Mouse (Mus musculus): ENCODE data around the gene Ttc37. TPM values are rescaled to one million over a fixed set of nuclear protein-coding genes. Genes with fewer than 3 reads are reported as not detected.

Gene Ttc37
- polyA plus RNA-seq, 1 experiment from 2014 or later, result 10.3 TPM

DNA sequence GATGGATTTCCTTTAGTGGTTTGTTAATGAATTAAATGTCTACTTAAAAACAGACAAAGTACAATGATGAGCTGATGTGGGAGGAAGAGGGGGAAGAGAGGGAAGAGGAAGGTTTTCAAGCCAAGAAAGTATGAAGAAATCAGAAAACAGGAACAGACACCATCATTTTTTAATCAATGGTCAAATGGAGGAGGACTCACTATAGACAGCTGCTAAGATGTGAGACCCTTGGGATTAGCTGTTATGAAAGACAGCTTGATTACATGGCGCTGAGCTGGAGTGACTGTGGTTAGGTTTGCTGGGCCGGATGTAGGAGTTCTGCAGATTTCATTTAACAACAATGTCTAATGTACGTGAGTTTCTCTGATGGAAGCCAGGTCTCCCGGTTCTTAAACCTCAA lies 35.0 kb upstream of the Ttc37 start:
- WGBS, result 96% methylated on average over 4 of the region's 4 CpGs
- ATAC-seq, result no peak
- H3K27ac ChIP-seq (ENCODE audit: low read length), result no peak overlapping the region
- H3K4me3 ChIP-seq (ENCODE audit: low read depth, low read length), result no peak overlapping the region
- no peaks in the 10 kb centered on the region for H3K4me1 ChIP-seq (ENCODE audit: control insufficient read depth, insufficient read depth, low read length)
- peaks cover 4% of the 10 kb centered on the region; the same call in 1 of the 2 replicates for H3K36me3 ChIP-seq (ENCODE audit: control insufficient read depth, insufficient read depth, low read length)
- no peaks in the 10 kb centered on the region for H3K27me3 ChIP-seq (ENCODE audit: control insufficient read depth, insufficient read depth, low read depth, low read length)
- H3K9me3 ChIP-seq (replicated peaks; ENCODE audit: control insufficient read depth, low read length, poor library complexity, severe bottlenecking), result no peaks in the 10 kb centered on the region
- no peak overlapping the region for H3K4me2 ChIP-seq (ENCODE audit: low read length)
- no peak overlapping the region for H3K9ac ChIP-seq (ENCODE audit: low read depth, low read length)

DNA sequence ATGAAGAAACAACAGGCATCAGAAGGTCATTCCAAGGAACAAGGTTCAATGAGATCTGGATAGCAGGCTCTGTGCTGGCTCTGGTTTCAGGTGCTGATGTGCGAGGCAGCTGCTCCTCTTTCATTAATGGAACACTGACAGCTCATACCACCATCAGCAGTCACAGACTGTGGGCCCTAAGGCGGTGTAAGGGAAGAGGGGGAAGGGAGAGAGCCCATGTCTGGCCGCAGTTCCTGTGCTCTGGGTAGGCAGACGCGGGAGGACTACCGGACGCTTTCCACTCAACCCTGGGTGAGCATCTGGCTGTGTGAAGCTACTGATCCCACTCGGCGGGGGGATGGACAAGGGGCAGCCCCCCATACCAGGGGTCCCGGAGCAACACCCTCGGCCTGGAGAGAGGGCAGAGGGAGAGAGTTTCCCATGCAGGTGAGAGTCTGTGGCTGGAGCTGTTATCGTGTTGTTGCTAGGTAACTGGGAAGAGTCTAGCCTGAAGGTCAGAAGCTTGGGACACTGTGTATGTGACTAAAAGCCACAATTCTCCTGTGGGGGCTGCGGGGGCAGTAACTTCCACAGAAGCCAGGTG lies 34.1 kb upstream of the Ttc37 start:
- Histone ChIP-seq H3K4me1 (ENCODE audit: control insufficient read depth, insufficient read depth, low read length) (no peaks in the 10 kb centered on the region), H3K36me3 (ENCODE audit: control insufficient read depth, insufficient read depth, low read length) (peaks cover 4% of the 10 kb centered on the region; the same call in 1 of the 2 replicates), H3K27me3 (ENCODE audit: control insufficient read depth, insufficient read depth, low read depth, low read length) (no peaks in the 10 kb centered on the region), H3K4me2 (ENCODE audit: low read length) (no peak overlapping the region), H3K4me3 (ENCODE audit: low read depth, low read length) (no peak overlapping the region), H3K27ac (ENCODE audit: low read length) (no peak overlapping the region), H3K9ac (ENCODE audit: low read depth, low read length) (no peak overlapping the region), H3K9me3 (replicated peaks; ENCODE audit: control insufficient read depth, low read length, poor library complexity, severe bottlenecking) (no peaks in the 10 kb centered on the region)
- WGBS, result 92% methylated on average over 13 of the region's 13 CpGs
- no peak for ATAC-seq

DNA sequence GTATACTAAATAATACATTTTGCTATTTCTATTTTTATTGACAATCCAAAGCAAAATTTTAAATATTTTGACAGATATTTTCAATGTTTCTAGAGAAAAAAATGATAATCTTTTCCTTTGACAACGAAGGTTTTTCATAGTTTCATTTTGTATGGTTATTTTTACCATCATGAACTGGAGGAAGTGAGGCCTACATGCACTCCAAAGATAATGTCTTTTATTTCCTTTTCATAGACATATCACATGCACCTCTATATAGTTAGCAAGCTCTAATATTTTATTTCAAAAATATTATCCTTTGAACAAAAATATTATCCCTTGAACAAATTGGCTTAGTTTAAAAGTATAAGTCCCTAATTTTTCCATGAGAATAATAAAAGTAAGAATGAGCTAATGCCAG lies 24.2 kb upstream of the Ttc37 start:
- WGBS, result 89% methylated on average over 1 of the region's 1 CpGs

DNA sequence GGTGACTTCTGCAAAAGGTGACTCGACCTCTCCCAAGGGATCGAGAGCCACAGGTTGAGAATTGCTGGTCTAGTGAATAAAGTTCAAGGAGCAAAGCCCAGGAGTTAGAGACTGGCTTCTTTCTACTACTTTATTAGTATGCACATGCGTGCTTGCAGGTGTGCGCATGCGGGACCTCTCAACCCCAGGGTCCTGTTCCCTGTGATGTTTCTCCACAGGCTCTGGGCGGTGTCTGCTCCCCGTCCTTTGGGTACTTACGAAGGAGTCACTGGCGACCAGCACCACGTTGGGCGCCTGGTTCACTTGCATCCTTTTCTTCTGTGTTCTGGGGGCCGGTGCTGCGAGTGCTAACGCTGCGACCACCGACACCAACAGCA lies 430 bp upstream of the Ttc37 start:
- peak overlapping the region; percentile 70 for H3K27ac ChIP-seq (ENCODE audit: low read length)
- peak; percentile 92 for ATAC-seq
- H3K4me1 ChIP-seq (ENCODE audit: control insufficient read depth, insufficient read depth, low read length), result peaks cover 14% of the 10 kb centered on the region
- WGBS, result 2% methylated on average over 16 of the region's 16 CpGs
- no peaks in the 10 kb centered on the region for H3K36me3 ChIP-seq (ENCODE audit: control insufficient read depth, insufficient read depth, low read length)
- peak overlapping the region; percentile 66 for H3K4me2 ChIP-seq (ENCODE audit: low read length)
- H3K4me3 ChIP-seq (ENCODE audit: low read depth, low read length), result peak overlapping the region; percentile 74
- no peaks in the 10 kb centered on the region for H3K9me3 ChIP-seq (replicated peaks; ENCODE audit: control insufficient read depth, low read length, poor library complexity, severe bottlenecking)
- peak overlapping the region; percentile 72 for H3K9ac ChIP-seq (ENCODE audit: low read depth, low read length)
- H3K27me3 ChIP-seq (ENCODE audit: control insufficient read depth, insufficient read depth, low read depth, low read length), result no peaks in the 10 kb centered on the region

More for the DNA sequence above, 24.2 kb upstream of the Ttc37 start:
- Histone ChIP-seq H3K9me3 (replicated peaks; ENCODE audit: control insufficient read depth, low read length, poor library complexity, severe bottlenecking) (no peaks in the 10 kb centered on the region), H3K4me1 (ENCODE audit: control insufficient read depth, insufficient read depth, low read length) (no peaks in the 10 kb centered on the region), H3K36me3 (ENCODE audit: control insufficient read depth, insufficient read depth, low read length) (no peaks in the 10 kb centered on the region), H3K4me3 (ENCODE audit: low read depth, low read length) (no peak overlapping the region), H3K27ac (ENCODE audit: low read length) (no peak overlapping the region), H3K27me3 (ENCODE audit: control insufficient read depth, insufficient read depth, low read depth, low read length) (no peaks in the 10 kb centered on the region), H3K9ac (ENCODE audit: low read depth, low read length) (no peak overlapping the region), H3K4me2 (ENCODE audit: low read length) (no peak overlapping the region)
- no peak for ATAC-seq

DNA sequence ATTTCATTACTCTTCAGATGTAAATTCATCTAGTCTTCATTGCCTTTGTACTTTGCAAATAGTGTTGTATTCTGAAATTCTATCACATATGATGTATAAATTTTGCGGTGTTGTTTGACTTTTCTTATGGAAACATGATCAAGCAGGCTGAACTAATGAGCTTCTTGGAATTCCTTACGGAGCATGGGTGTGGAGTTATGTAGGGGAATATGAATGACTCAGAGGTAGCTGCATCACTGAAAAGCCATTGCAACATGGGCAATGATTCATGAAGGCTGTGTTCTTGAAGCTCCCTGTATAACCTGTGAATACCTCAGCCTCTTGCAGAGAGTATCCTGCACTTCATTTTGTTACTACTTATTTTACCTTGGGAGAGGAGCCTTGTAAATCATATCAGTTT lies 3.5 kb downstream of the Ttc37 start:
- Histone ChIP-seq H3K27ac (ENCODE audit: low read length) (no peak overlapping the region), H3K36me3 (ENCODE audit: control insufficient read depth, insufficient read depth, low read length) (no peaks in the 10 kb centered on the region), H3K4me3 (ENCODE audit: low read depth, low read length) (no peak overlapping the region), H3K27me3 (ENCODE audit: control insufficient read depth, insufficient read depth, low read depth, low read length) (no peaks in the 10 kb centered on the region), H3K4me1 (ENCODE audit: control insufficient read depth, insufficient read depth, low read length) (peaks cover 14% of the 10 kb centered on the region), H3K9me3 (replicated peaks; ENCODE audit: control insufficient read depth, low read length, poor library complexity, severe bottlenecking) (no peaks in the 10 kb centered on the region), H3K9ac (ENCODE audit: low read depth, low read length) (no peak overlapping the region), H3K4me2 (ENCODE audit: low read length) (no peak overlapping the region)
- ATAC-seq, result no peak
- WGBS, result 98% methylated on average over 2 of the region's 2 CpGs

DNA sequence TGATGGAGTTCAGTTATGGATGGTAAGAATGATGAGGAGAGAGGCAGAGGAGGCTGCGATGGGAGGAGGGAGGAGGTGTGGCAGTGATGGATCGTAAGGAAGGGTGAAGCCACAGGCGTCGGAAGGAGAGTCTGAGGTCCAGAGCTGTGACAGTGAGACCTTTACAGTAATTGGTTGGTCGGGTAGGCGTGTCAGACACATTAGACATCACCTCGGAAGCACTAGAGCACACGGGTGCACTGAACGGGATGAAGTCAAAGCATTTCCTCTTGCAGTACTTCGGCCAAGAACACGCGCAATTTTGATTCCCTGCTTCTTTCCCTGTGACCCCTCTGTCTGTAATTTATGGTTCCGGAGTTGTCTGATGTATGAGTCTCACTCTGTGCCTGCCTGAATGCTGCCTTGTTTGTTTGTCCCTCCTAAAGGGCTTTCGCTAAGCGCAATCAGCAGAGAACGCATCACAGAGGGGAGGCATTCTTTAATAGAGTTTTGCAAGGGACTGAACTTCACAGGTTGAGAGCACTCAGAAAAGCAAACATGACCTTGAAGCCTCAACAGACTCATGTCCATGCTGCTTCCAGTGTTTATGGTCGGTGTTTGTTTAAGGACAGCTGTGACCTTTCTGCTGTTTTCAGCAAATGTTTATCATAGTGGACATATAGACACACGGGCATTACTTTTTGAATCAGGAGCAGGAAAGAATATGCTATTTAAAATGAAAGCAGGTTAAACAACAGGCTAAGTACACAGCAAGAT lies 10.7 kb downstream of the Ttc37 start:
- H3K4me2 ChIP-seq (ENCODE audit: low read length), result no peak overlapping the region
- WGBS, result 93% methylated on average over 18 of the region's 18 CpGs
- H3K27me3 ChIP-seq (ENCODE audit: control insufficient read depth, insufficient read depth, low read depth, low read length), result no peaks in the 10 kb centered on the region
- no peaks in the 10 kb centered on the region for H3K9me3 ChIP-seq (replicated peaks; ENCODE audit: control insufficient read depth, low read length, poor library complexity, severe bottlenecking)
- ATAC-seq, result no peak
- H3K4me3 ChIP-seq (ENCODE audit: low read depth, low read length), result no peak overlapping the region
- peaks cover 15% of the 10 kb centered on the region for H3K36me3 ChIP-seq (ENCODE audit: control insufficient read depth, insufficient read depth, low read length)
- H3K4me1 ChIP-seq (ENCODE audit: control insufficient read depth, insufficient read depth, low read length), result no peaks in the 10 kb centered on the region
- H3K9ac ChIP-seq (ENCODE audit: low read depth, low read length), result no peak overlapping the region
- no peak overlapping the region for H3K27ac ChIP-seq (ENCODE audit: low read length)

DNA sequence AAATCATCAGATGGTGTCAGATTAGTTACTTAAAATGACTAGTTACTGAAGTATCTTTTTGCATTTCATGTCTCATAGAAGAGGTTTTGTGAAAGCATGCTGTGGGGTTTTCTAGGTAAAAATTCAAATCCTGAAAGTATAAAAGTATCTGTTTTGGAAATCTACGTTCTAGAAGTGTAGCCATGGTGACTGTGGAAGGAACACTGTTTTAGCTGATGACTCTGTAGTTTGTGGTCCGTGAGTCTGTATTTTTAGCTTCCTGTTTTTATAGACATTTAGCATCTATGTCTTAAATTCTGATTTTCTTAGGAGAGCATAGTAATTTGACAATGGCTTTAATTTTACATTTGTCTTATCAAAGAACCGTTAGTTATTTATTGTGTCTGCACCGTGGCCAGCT lies 30.3 kb downstream of the Ttc37 start:
- WGBS, result 95% methylated on average over 4 of the region's 4 CpGs

DNA sequence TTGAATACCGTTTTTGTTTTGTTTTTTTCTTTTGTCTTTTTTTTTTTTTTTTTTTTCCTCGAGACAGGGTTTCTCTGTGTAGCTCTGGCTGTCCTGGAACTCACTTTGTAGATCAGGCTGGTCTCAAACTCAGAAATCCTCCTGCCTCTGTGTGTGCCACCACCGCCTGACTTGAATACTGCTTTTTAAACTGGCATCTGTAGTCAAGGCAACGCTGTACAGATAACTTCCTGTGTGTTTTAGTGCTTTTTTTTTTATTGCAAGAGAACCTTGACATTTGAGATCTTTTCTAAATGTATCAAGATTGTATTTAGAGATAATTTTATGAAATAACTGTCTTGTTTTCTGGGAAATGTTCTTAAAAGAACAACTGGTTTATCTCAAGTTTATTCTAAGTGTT lies 33.9 kb downstream of the Ttc37 start:
- H3K4me1 ChIP-seq (ENCODE audit: control insufficient read depth, insufficient read depth, low read length), result no peaks in the 10 kb centered on the region
- no peak overlapping the region for H3K4me2 ChIP-seq (ENCODE audit: low read length)
- peaks cover 23% of the 10 kb centered on the region for H3K36me3 ChIP-seq (ENCODE audit: control insufficient read depth, insufficient read depth, low read length)
- H3K4me3 ChIP-seq (ENCODE audit: low read depth, low read length), result no peak overlapping the region
- WGBS, result 94% methylated on average over 4 of the region's 4 CpGs
- H3K9me3 ChIP-seq (replicated peaks; ENCODE audit: control insufficient read depth, low read length, poor library complexity, severe bottlenecking), result no peaks in the 10 kb centered on the region
- H3K27me3 ChIP-seq (ENCODE audit: control insufficient read depth, insufficient read depth, low read depth, low read length), result no peaks in the 10 kb centered on the region
- ATAC-seq, result no peak
- no peak overlapping the region for H3K27ac ChIP-seq (ENCODE audit: low read length)
- H3K9ac ChIP-seq (ENCODE audit: low read depth, low read length), result no peak overlapping the region

More for the DNA sequence above, 30.3 kb downstream of the Ttc37 start:
- Histone ChIP-seq H3K27me3 (ENCODE audit: control insufficient read depth, insufficient read depth, low read depth, low read length) (no peaks in the 10 kb centered on the region), H3K4me1 (ENCODE audit: control insufficient read depth, insufficient read depth, low read length) (no peaks in the 10 kb centered on the region), H3K36me3 (ENCODE audit: control insufficient read depth, insufficient read depth, low read length) (peaks cover 17% of the 10 kb centered on the region), H3K27ac (ENCODE audit: low read length) (no peak overlapping the region), H3K9me3 (replicated peaks; ENCODE audit: control insufficient read depth, low read length, poor library complexity, severe bottlenecking) (no peaks in the 10 kb centered on the region), H3K4me2 (ENCODE audit: low read length) (no peak overlapping the region), H3K4me3 (ENCODE audit: low read depth, low read length) (no peak overlapping the region), H3K9ac (ENCODE audit: low read depth, low read length) (no peak overlapping the region)
- no peak for ATAC-seq

DNA sequence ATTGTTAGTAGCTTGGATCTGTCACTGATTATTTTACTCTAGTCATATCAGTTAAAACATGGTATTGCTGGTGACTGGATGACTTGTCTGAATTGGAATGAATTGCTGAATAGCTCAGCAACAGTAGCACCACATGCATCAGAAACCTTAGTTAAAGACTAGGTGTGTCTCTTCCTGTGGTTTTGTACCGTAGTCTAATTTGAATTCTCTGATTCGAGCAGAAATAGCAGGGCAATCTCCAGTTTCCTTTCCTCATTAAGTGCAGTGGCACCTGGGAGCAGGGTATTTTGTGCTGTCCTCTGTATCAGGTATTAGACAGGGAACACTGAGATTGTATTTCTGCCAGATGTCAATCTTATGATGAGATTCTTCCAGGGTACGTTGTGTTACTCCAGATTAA lies 40.3 kb downstream of the Ttc37 start:
- WGBS, result 89% methylated on average over 3 of the region's 3 CpGs
- Histone ChIP-seq H3K36me3 (ENCODE audit: control insufficient read depth, insufficient read depth, low read length) (peaks cover 15% of the 10 kb centered on the region), H3K27ac (ENCODE audit: low read length) (no peak overlapping the region), H3K4me2 (ENCODE audit: low read length) (no peak overlapping the region), H3K9ac (ENCODE audit: low read depth, low read length) (no peak overlapping the region), H3K9me3 (replicated peaks; ENCODE audit: control insufficient read depth, low read length, poor library complexity, severe bottlenecking) (no peaks in the 10 kb centered on the region), H3K4me1 (ENCODE audit: control insufficient read depth, insufficient read depth, low read length) (no peaks in the 10 kb centered on the region), H3K27me3 (ENCODE audit: control insufficient read depth, insufficient read depth, low read depth, low read length) (no peaks in the 10 kb centered on the region), H3K4me3 (ENCODE audit: low read depth, low read length) (no peak overlapping the region)
- ATAC-seq, result no peak

Measured in midbrain, embryonic 16.5 days (tissue).